Mouse (Mus musculus): ENCODE data around the gene Kansl1.
"Not testable (repeated sequence)": the region's sequence is repeated elsewhere in the genome, so short reads cannot be mapped to it uniquely, and the experiment has no call there.

Gene Kansl1

DNA sequence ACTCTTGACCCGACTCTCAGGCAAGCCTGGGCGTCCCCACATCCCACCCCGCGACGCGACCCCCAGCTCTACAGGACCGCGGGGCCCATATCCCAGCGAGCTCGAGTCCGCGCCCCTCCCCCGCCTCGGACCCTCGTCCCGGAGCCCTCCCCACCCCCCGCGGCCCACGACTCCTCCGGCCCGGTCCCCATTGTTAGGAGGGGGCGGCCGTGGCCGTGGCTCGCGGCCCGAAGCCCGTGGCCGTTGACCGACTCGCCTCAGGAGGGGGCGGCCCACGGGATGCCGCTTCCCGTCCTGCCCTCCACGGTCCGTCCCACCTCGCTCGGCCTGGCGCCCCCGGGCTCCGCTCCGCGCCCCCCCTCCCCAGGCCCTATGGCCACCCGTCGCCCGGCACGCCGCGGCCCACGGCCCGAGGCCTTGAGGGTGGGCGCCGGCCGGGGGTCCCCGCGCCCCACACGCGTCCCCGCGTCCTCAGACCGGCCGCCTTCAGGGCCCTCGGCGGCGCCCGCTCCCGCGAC, at the start of gene Kansl1:
Gene Kansl1 (minus strand): TSS at position 111 of the 518 bp plus-strand sequence.
- peak; percentile 22 to 36 for DNase-seq (ENCODE audit: low spot score in 2 of 2)

DNA sequence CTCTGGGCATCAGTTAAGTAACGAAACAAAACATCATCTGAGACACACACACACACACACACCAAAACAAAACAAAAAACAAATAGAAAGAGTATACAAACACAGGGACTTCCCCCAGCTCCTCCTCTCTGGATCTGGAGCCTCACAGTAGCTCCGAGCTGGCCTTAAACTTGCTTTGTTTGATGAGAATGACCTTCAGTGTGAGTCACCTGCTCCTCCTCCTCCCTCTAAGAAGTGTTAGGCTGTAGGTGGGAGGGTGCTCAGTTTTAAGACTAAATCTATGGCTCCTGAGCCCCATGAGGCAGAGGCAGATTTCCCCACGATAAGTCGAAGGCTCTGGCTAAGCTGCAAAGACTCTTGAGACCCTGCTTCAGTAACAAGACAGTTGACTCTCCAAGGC, 43.8 kb upstream of the Kansl1 start:
- DNase-seq (ENCODE audit: low spot score in 2 of 2): no peak

DNA sequence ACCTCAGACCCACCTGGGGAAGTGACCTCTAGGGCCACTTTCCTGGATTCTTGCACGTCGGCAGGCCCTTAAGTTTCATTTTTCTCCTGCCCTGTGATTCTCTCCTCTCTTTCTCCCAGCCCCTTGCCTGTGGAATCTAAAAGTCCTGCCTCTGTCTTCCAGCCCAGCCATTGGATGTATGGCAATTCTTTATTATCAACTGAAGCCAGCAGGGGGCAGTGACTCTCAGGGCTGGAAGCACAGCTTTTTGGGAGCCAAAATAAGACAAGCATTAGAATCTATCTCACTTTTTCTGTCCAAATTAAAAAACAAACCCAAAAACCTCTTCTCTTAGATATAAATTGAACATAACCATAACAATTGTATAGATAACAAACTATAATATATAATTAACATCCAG, 41.9 kb upstream of the Kansl1 start:
- no peak for DNase-seq (ENCODE audit: low spot score in 2 of 2)

DNA sequence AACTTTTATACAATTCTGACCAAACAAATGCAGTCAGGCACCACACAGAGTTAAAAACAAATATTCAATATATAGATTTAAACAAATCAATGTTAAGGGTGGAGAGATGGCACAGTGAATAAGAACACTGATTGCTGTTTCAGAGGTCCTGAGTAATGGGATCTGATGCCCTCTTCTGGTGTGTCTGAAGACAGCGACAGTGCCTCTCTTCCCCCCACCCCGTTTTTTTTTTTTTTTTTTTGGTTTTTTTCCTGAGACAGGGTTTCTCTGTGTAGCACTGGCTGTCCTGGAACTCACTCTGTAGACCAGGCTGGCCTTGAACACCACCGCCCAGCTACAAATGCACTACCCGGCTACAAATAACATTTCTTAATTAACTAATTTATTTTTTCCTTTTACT, 39.8 kb upstream of the Kansl1 start:
- DNase-seq (ENCODE audit: low spot score in 2 of 2): no peak

DNA sequence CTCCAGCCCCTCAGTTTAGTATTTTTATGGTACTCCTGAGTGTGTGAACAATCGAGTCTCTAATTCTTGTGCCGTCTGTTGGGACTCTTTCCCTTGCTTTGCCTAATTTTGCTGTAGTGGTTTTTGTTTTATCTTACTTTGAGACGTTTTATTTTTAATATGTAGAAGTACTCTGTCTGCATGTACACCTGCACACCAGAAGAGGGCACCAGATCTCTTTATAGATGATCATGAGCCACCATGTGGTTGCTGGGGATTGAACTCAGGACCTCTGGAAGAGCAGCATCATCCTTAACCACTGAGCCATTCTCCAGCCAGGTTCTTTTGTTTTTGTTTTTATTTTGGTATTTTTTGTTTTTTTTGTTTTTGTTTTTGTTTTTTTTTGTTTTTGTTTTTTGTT, 19.6 kb upstream of the Kansl1 start:
- no peak for DNase-seq (ENCODE audit: low spot score in 2 of 2)

DNA sequence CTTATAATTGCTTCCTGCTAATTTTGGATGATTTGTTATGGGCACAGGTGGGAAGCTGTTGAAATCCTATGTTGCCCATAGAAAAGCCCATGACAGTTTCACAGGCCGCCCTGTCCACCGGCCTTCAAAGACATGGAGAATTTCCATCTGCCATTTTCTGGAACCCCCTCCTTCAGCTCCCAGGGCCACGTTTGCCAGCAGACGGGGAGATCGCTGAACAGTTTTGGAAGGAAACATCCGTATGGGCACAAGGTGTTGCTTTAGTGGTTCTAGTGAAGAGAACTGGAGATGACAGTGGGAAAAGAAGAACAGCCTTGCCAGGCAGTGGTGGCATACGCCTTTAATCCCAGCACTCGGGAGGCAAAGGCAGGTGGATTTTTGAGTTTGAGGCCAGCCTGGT, 13.3 kb upstream of the Kansl1 start:
- DNase-seq (ENCODE audit: low spot score in 2 of 2): no peak

DNA sequence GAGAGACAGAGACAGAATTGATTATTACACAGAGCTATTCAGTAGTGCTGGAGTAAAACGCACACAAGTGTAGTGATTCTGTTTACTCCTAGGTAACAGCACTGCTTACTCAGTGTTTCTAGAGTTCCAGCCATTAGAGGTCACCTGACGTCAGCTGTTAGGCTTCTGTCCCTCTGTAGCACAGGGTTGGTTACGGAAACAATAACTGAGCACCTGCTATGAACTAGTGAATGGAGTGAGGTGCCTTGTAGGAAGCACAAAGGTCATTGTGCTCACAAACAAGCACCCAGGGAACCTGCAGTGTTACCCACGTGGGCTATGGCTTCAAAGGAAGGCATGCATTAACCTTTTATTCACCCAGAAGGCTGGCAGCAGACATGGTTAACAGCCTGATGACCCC, 10.8 kb upstream of the Kansl1 start:
- no peak for DNase-seq (ENCODE audit: low spot score in 2 of 2)

DNA sequence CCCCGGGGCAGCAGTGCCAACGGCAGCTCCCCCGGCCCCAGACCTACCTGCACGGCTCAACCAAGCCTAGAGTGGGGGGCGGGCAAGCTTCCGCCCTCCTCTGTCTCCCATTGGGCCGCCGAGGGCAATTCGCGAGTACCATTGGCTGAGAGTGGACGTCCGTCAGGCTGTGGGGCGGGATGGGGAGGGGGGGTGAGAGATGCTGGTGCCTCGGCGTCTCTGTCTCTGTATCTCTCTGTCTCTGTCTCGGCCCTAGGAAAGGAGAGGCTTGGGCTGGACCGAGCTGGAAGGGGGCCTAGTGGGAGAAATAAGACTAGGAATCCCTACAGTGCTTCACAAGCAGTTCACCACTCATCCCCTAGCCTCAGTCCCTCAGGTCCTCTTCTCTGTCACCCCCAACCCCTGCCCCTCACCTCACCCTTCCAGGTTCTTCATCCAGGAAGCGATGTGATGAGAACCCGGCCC, 742 bp upstream of the Kansl1 start:
- peak; percentile 87 to 93 for DNase-seq (ENCODE audit: low spot score in 2 of 2)

DNA sequence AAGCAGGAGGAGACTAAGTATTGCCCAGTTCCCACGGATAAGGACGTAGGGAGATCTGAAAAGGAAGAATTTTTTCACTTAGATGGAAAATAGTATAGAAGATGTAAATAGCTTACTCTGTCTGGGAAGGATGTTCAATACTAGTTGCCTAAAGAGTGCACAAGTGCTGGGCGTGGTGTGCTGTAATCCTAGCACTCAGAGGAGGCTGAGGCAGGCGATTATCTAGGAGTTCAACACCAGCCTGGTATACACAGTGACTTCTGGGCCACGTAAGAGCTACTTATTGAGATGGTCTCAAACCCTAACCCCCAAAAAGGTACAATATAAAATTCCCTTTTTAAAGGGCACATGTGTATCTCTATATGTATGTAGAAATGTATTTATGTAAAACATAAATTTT, 963 bp downstream of the Kansl1 start:
- no peak for DNase-seq (ENCODE audit: low spot score in 2 of 2)

DNA sequence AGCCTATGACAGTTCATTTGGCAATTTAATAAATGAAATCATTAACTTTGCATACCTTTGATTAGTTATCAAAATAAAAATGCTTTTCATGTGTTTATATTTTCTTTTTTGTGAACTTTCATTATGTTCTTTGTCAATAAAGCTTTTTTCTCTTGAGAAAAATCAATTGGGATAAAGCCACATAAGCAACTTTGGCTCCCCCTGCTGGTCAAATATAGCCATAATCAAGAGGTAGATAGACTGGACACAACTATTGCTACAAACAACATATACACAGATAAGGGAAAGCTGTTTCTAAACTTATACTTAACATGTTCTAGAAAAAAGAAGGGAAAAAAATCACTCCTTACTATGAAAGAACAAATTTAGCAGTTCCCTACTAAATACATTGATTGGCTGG, 7.1 kb downstream of the Kansl1 start:
- peak in 1 of 2 experiments; percentile 58 for DNase-seq (ENCODE audit: low spot score in 2 of 2)

DNA sequence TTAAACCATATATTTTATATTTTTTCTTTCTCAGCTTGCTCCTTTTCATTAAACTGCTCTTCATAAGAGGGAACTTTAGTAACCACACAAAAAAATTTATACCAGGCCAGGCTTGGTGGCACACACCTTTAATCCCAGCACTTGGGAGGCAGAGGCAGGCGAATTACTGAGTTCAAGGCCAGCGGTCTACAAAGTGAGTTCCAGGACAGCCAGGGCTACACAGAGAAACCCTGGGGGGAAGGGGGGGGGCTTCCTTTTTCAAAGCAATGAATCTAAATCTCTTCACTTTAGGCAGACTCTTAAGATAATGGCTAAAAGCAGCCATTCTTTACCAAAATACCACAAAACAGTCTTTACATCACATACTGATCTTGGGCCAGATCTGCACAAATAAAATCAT, 9.0 kb downstream of the Kansl1 start:
- DNase-seq (ENCODE audit: low spot score in 2 of 2): no peak

DNA sequence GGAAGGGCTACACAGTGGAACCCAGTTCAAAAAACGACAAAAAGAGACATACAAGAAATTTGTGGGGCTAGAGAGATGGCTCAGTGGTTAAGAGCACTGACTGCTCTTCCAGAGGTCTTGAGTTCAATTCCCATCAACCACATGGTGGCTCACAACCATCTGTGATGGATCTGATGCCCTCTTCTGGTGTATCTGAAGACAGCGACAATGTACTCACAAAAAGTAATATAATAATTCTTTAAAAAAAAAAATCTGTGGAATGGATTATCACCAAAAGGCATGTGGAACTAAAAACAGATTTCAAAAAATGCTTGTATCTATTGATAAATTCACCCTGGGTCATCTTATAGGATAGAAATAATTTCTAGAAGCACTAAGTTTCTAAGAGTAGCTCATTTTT, 10.2 kb downstream of the Kansl1 start:
- DNase-seq (ENCODE audit: low spot score in 2 of 2): no peak

DNA sequence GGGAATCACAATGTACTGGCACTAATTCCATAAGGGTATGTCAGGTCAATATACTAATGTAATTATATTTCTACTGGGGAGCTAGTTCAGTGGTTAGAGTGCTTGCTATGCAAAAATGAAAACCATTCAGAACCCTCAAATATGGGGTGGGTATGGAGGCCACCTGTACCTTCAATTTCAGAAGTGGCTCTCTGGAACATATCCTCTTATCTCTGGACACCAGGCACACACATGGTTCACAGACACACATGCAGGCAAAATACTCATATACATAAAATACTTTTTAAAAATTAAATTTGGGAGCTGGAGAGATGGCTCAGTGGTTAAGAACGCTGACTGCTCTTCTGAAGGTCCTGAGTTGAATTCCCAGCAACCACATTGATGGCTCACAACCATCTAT, 16.0 kb downstream of the Kansl1 start:
- no peak for DNase-seq (ENCODE audit: low spot score in 2 of 2)

DNA sequence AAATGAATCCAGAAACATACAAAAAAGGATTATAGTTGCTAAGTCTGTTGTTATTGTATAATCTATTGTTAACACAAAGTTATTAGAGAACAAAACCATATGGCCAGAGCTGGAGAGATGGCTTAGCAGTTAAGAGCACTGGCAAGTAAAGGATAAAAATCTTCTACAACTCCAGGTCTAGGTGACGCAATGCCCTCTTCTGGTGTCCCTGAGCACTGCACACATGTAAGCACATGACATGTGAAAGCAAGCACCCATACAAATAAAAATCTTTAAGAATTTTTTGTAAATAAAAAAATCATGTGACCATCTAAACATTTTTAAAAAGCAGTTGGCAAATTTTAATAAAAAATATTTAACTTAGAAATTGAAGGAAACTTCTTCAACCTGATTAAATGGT, 17.4 kb downstream of the Kansl1 start:
- DNase-seq (ENCODE audit: low spot score in 2 of 2): no peak

DNA sequence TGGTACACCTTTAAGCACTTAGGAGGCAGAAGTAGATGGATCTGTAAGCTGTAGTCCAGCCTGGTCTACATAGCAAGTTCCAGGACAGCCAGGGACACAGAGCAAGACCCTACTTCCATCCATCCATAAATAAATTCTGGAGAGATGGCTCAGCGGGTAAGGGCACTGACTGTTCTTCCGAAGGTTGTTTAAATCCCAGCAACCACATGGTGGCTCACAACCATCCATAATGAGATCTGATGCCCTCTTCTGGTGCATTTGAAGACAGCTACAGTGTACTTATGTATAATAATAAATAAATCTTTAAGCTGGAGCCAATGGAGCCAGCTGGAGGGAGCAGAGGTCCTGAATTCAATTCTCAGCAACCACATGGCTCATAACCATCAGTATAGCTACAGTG, 20.2 kb downstream of the Kansl1 start:
- not testable (repeated sequence) for DNase-seq (ENCODE audit: low spot score in 2 of 2)

DNA sequence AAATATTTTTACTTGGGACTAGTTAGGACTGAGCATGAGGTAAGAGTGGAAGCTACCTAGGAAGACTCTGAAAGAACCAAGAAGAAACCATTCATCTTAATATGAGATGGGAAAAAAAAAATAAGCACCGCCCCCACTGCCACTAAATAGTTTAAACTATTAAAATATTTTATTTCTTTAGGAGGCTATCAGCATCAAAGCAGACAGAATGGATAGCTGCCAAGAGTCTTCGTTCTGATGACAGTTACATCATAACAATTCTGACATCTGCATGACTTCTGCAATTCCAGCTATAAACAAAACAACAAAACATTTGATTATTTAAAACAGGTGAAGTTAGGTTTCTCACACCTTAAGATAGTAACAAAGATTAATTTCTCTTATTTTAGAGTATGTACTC, 23.1 kb downstream of the Kansl1 start:
- DNase-seq (ENCODE audit: low spot score in 2 of 2): no peak

DNA sequence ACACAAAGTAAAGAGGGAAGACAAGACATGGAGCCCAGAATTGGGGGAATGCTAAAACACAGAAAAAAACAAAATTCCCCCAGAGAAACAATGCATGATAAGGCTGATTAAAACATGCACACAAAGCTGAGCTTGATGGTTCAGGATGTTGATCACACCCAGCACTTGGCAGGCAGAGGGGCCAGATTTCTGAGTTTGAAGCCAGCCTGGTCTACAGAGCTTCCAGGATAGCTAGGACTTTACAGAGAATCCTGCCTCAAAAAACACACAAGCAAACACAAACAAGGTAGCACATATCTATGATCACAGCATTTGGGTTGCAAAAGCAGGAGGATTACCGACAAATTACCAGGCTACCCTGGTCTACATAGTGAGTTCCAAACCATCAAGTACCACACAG, 23.6 kb downstream of the Kansl1 start:
- DNase-seq (ENCODE audit: low spot score in 2 of 2): no peak

DNA sequence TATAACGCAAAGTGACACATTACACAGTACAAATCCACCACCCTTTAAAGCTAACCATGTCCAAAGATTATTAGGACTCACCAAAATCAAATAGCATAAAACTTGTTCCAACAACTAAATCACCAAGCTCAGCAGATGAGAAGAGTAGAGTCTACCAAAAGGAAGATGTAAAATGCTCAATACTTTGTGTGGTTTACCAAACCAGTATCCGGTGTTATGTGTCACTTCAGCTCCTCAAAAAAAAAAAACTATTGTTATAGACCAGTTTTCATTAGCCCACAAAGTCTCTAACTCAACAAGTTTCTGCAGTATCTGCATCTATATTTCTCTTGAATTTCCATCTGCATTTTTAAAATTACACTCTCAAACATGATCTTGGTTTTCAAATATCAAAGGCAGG, 25.3 kb downstream of the Kansl1 start:
- no peak for DNase-seq (ENCODE audit: low spot score in 2 of 2)

DNA sequence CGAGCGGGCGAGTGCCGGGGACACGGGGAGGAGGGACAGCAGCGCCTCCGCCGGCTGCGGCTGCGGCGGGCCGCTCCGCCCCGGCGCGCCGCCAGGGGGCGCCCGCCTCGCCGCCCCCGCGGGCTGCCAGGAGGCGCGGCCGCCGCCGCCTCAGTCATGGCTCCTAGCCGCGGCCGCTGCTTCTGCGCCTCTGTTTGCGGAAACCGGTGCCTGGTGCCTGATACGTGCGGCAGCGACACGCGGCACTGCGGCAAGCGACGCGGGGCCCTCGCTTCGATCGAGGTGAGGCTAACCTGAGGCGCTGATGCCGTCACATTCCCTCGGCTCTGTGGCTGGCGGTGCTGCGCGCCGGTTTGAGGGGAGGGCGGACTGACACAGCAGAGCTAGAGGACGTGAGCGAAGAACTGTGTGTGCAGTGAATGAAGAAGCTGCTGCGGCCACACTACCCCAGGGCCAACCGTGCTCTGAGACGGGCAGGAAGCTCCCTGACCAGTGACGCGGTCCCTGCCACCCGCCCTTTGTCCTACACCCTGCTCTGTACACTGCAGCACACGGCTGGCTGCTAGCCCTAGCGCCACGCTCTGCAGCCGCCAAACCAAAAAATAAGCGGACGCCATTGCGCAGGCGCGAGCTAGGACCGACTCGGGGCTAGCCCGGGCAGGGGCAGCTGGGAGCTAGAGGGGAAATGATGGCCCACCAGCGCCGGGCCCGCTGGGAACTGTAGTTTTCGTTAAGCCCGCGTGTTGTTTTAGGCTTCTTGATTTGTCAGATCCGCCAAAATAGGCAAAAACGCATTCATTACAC, 26.1 kb downstream of the Kansl1 start:
- DNase-seq (ENCODE audit: low spot score in 2 of 2): peak; percentile 84 to 92

DNA sequence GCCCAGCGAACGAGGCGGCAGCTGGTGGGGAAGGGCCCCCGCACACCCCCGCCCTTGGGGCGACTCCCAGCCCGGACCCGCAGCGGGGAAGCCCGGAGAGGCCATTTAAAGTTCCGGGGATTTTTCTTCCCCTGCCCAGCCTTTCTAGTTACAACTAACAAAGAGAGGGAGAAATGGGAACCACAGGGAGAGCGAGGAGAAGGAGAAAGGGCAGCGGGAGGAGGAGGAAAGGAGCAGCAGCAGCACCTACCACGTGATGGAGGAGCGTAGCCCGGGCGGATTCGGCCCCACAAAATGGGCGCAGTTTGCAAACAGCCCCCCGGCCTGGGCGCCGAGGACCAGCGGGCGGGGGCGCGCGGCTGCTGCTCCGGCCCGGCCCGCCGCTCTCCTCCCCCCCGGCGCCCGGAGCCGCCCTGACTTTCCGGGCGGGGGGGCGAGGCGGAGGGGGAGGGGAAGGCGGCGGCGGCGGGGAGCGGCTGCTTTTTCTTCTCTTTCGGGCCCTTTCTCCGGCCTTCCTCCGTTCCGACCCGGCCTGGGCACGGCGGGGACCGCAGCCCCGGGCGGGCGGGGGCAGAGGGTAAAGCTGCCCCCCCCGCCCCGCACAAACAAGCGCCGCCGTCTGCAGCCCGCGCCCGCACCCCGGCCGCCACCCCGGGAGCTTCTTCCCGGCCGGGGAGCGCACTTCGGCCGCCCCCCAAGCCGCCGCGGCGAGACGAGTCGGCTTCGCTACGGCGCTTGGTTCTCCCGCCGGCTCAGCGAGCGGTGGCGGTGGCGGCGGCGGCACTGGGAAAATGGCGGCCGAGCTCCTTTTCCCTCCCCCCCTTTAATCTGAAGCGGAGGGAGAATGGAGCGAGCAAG, 27.0 kb downstream of the Kansl1 start:
- peak; percentile 32 to 69 for DNase-seq (ENCODE audit: low spot score in 2 of 2)

DNA sequence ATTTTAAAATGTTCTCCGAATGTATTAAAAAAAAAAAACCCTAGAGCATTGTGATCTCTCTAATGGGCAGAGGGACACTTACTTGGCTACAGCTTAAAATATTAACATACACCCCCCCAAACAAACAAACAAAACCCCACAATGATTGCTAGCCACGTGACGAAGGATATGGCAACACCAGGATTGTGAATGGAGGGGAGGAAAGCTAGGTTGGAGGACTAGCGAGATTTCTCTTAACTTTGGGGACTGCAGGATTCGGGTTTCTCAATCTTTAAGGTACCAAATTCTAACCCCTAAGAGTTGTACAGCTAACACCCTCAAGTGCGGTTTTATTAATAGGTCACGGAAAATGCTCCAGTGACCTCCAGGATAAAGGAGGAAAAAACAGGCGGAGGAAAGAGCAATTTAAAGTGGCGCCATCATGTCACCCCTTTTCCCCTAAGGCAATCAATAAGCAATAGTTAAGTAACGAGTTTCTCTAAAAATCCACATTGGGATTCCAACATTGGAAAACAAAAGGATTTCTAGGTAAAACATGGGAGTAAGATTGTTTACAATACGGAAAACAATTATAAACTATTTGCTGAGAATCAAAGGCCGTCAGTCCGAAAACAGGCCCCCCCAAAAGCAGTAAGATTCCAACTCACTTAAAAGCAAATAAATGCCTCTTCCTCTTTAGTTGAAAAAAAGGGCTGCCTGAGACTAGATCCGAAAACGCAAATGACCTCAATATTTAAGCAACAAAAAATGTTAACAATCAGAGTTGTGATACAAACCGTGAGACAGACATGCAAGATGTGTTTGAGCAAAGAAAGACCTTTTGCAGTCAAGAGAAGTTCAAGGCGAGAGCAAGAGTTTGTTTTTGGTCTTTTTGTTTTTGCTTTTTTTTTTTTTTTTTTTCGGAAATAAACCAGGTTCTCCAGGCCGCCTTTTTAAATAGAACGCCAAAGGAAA, 27.9 kb downstream of the Kansl1 start:
- no peak for DNase-seq (ENCODE audit: low spot score in 2 of 2)

DNA sequence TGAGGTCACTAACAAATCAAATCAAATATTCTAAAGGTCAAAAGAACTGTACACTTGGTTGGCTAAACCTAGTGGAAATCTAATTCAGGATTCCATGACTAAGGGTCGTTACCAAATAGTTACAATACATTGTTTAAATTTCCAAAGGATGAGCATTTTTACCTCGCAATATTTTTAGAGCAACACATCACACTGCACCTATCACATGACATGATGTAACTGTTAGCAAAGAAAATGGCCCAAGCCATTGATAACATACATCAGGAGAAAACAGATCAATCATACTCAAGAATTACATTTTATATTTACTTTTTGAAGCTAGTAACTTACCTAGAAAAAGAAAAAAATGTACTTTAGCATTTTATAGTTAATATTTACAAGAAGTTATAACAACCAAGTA, 29.0 kb downstream of the Kansl1 start:
- no peak for DNase-seq (ENCODE audit: low spot score in 2 of 2)

All from cerebellum, postnatal 4 days (tissue).